Mouse (Mus musculus) intestine, postnatal 0 days (tissue): ENCODE measurements at regions not wholly inside any gene's neighbourhood (a gene's known extent, or its start where the extent isn't known, plus 50 kb on each side); places are given as distances from the start of the nearest gene placed in this dataset.

Source experiments
- ATAC-seq: fragments of 200-750 bp; cut with Nextera tagmentation; 2 replicates; pipeline ENCODE4 v1.8.0; 2017; ENCODE audit warnings: mild to moderate bottlenecking, moderate TSS enrichment, moderate library complexity
- H3K27ac ChIP-seq: fragments of 300-500 bp; sonication (generic); 2 replicates; pipeline ENCODE4 v1.5.1; 2014; ENCODE audit warnings: mild to moderate bottlenecking, low read depth, low read length, moderate library complexity
- H3K27me3 ChIP-seq: fragments of 300-500 bp; sonication (generic); replicated peaks from 2 replicates; pipeline ENCODE4 v1.6.1; 2014; ENCODE audit warnings: low read length, mixed read lengths; ENCODE audit not compliant: control insufficient read depth, insufficient read depth
- H3K36me3 ChIP-seq: fragments of 300-500 bp; sonication (generic); 2 replicates; pipeline ENCODE4 v1.6.1; 2014; ENCODE audit warnings: mild to moderate bottlenecking, moderate library complexity; ENCODE audit not compliant: control insufficient read depth, insufficient read depth
- H3K4me1 ChIP-seq: fragments of 300-500 bp; sonication (generic); replicated peaks from 2 replicates; pipeline ENCODE4 v1.6.1; 2014; ENCODE audit warnings: antibody characterized with exemption, low read length, mixed read lengths; ENCODE audit not compliant: control insufficient read depth, insufficient read depth
- H3K4me2 ChIP-seq: fragments of 300-500 bp; sonication (generic); replicated peaks from 2 replicates; pipeline ENCODE4 v1.6.1; 2014; ENCODE audit warnings: low read depth, mild to moderate bottlenecking, moderate library complexity
- H3K4me3 ChIP-seq: fragments of 300-500 bp; sonication (generic); 2 replicates; pipeline ENCODE4 v1.5.1; 2014; ENCODE audit warnings: low read depth, low read length
- H3K9ac ChIP-seq: fragments of 300-500 bp; sonication (generic); 2 replicates; pipeline ENCODE4 v1.6.1; 2014; ENCODE audit warnings: mild to moderate bottlenecking, low read depth, low read length
- H3K9me3 ChIP-seq: fragments of 300-500 bp; sonication (generic); 2 replicates; pipeline ENCODE4 v1.6.1; 2016; ENCODE audit warnings: mixed run types; ENCODE audit not compliant: control insufficient read depth
- CTCF ChIP-seq: sonication (generic); IDR thresholded peaks from 2 replicates; pipeline ENCODE4 v1.5.1; 2016; ENCODE audit warnings: low read depth, mild to moderate bottlenecking, control low read depth, antibody characterized with exemption, moderate library complexity
- WGBS: fragments of 180-500 bp; shearing (Covaris S2); extraction: QIAGEN DNeasy Blood & Tissue Kit; methylation state at CpG from one replicate; pipeline ENCODE4 v1.1.7; 2014; 5-methylcytosine and 5-hydroxymethylcytosine counted together

- 84% methylated on average over 3 of the region's 3 CpGs for WGBS
- Histone ChIP-seq H3K27me3 (no peaks in the 10 kb centered on the region), H3K27ac (no peak overlapping the region), H3K4me3 (no peak overlapping the region), H3K4me2 (no peak overlapping the region), H3K36me3 (no peaks in the 10 kb centered on the region), H3K9ac (no peak overlapping the region), H3K9me3 (no peaks in the 10 kb centered on the region), H3K4me1 (no peaks in the 10 kb centered on the region)
- no peak for TF ChIP-seq CTCF
- ATAC-seq, result no peak
Measured at GRCm38 (mm10) chr8:34442688-34443087, 331.2 kb upstream of the Gm10131 start.

- no peaks in the 10 kb centered on the region for H3K9me3 ChIP-seq
- WGBS, result 83% methylated on average over 3 of the region's 3 CpGs
- no peak overlapping the region for H3K4me2 ChIP-seq
- no peak overlapping the region for H3K4me3 ChIP-seq
- no peak overlapping the region for H3K27ac ChIP-seq
- H3K4me1 ChIP-seq, result no peaks in the 10 kb centered on the region
- H3K27me3 ChIP-seq, result no peaks in the 10 kb centered on the region
- no peak for TF ChIP-seq CTCF
- no peak for ATAC-seq
- H3K9ac ChIP-seq, result no peak overlapping the region
- no peaks in the 10 kb centered on the region for H3K36me3 ChIP-seq
Measured at GRCm38 (mm10) chr8:34441756-34442155, 330.2 kb upstream of the Gm10131 start.

- 58% methylated on average over 4 of the region's 4 CpGs for WGBS
- TF ChIP-seq CTCF, result no peak
- Histone ChIP-seq H3K4me2 (0 out of 2 replicates have a peak overlapping the region, but pooled peaks have one; percentile 7), H3K4me1 (no peaks in the 10 kb centered on the region), H3K4me3 (no peak overlapping the region), H3K9me3 (no peaks in the 10 kb centered on the region), H3K27ac (no peak overlapping the region), H3K27me3 (no peaks in the 10 kb centered on the region), H3K36me3 (no peaks in the 10 kb centered on the region), H3K9ac (no peak overlapping the region)
- ATAC-seq, result no peak
Measured at GRCm38 (mm10) chr8:34440771-34441170, 329.2 kb upstream of the Gm10131 start.

- WGBS, result 61% methylated on average over 2 of the region's 2 CpGs
- Histone ChIP-seq H3K4me3 (no peak overlapping the region), H3K4me2 (no peak overlapping the region), H3K4me1 (no peaks in the 10 kb centered on the region), H3K9me3 (no peaks in the 10 kb centered on the region), H3K27ac (no peak overlapping the region), H3K36me3 (no peaks in the 10 kb centered on the region), H3K9ac (no peak overlapping the region), H3K27me3 (no peaks in the 10 kb centered on the region)
- TF ChIP-seq CTCF, result no peak
- no peak for ATAC-seq
Measured at GRCm38 (mm10) chr8:34438771-34439170, 327.2 kb upstream of the Gm10131 start.

- no peaks in the 10 kb centered on the region for H3K4me1 ChIP-seq
- H3K9me3 ChIP-seq, result no peaks in the 10 kb centered on the region
- no peaks in the 10 kb centered on the region for H3K27me3 ChIP-seq
- H3K27ac ChIP-seq, result no peak overlapping the region
- no peak for ATAC-seq
- no peak overlapping the region for H3K4me2 ChIP-seq
- H3K9ac ChIP-seq, result no peak overlapping the region
- no peak overlapping the region for H3K4me3 ChIP-seq
- no peaks in the 10 kb centered on the region for H3K36me3 ChIP-seq
- 91% methylated on average over 7 of the region's 7 CpGs for WGBS
- TF ChIP-seq CTCF, result no peak
Measured at GRCm38 (mm10) chr8:34431985-34432384, 320.4 kb upstream of the Gm10131 start.

GRCm38 (mm10) chr8:34429231-34429630 is 317.7 kb upstream of the Gm10131 start:
- Histone ChIP-seq H3K9ac (no peak overlapping the region), H3K36me3 (no peaks in the 10 kb centered on the region), H3K27me3 (no peaks in the 10 kb centered on the region), H3K4me1 (no peaks in the 10 kb centered on the region), H3K27ac (no peak overlapping the region), H3K4me3 (no peak overlapping the region), H3K9me3 (no peaks in the 10 kb centered on the region), H3K4me2 (no peak overlapping the region)
- WGBS, result 70% methylated on average over 3 of the region's 3 CpGs
- ATAC-seq, result no peak
- no peak for TF ChIP-seq CTCF

GRCm38 (mm10) chr8:34401571-34401970 is 290.0 kb upstream of the Gm10131 start:
- Histone ChIP-seq H3K27me3 (no peaks in the 10 kb centered on the region), H3K9ac (no peak overlapping the region), H3K9me3 (no peaks in the 10 kb centered on the region), H3K36me3 (no peaks in the 10 kb centered on the region), H3K4me3 (no peak overlapping the region), H3K4me1 (no peaks in the 10 kb centered on the region), H3K27ac (no peak overlapping the region), H3K4me2 (no peak overlapping the region)
- TF ChIP-seq CTCF, result no peak
- WGBS, result 84% methylated on average over 3 of the region's 3 CpGs
- no peak for ATAC-seq
